Mouse (Mus musculus) spleen, adult 2 months (tissue): Measurements from ENCODE around the gene Atp6v1g3.

Source experiments
- CTCF ChIP-seq: fragments of 200-500 bp; IDR thresholded peaks from 2 replicates; pipeline ENCODE4 v1.5.1; 2011; ENCODE audit warnings: mild to moderate bottlenecking, inconsistent platforms; ENCODE audit not compliant: insufficient read depth, insufficient read length, insufficient replicate concordance; ENCODE audit errors: extremely low read depth
- POLR2A ChIP-seq: fragments of 200-500 bp; IDR thresholded peaks from 2 replicates; pipeline ENCODE4 v1.6.1; 2011; ENCODE audit warnings: low read depth, low read length, inconsistent platforms

GRCm38 (mm10) chr1:138237252-138237651 is 36.3 kb upstream of the Atp6v1g3 start:
- TF ChIP-seq CTCF: no peak
- no peak for TF ChIP-seq POLR2A
